Mouse (Mus musculus): ENCODE measurements around the gene Il23a. TPM values are rescaled to one million over a fixed set of nuclear protein-coding genes. Genes with fewer than 3 reads are reported as not detected.
A peak's percentile ranks its signal among the peaks of the same experiment; 100 is the strongest.

The Il23a gene
- polyA plus RNA-seq, 1 experiment from 2014 or later: 0.25 TPM

GRCm38 (mm10) chr10:128327610-128328009 is 29.1 kb upstream of the Il23a start:
- Histone ChIP-seq H3K9me3 (no peaks in the 10 kb centered on the region), H3K27ac (no peak overlapping the region), H3K4me1 (peaks cover 10% of the 10 kb centered on the region), H3K4me3 (no peak overlapping the region), H3K27me3 (ENCODE audit: insufficient read depth, poor library complexity, severe bottlenecking) (no peaks in the 10 kb centered on the region), H3K36me3 (peaks cover 54% of the 10 kb centered on the region)
- 86% methylated on average over 10 of the region's 10 CpGs for WGBS
- DNase-seq (ENCODE audit: low spot score): no peak

GRCm38 (mm10) chr10:128326825-128327224 is 28.3 kb upstream of the Il23a start:
- H3K4me1 ChIP-seq: peaks cover 10% of the 10 kb centered on the region
- H3K27ac ChIP-seq: no peak overlapping the region
- H3K4me3 ChIP-seq: no peak overlapping the region
- 90% methylated on average over 8 of the region's 8 CpGs for WGBS
- no peaks in the 10 kb centered on the region for H3K27me3 ChIP-seq (ENCODE audit: insufficient read depth, poor library complexity, severe bottlenecking)
- H3K36me3 ChIP-seq: peaks cover 54% of the 10 kb centered on the region
- no peaks in the 10 kb centered on the region for H3K9me3 ChIP-seq
- no peak for DNase-seq (ENCODE audit: low spot score)

GRCm38 (mm10) chr10:128323516-128323915 is 25.0 kb upstream of the Il23a start:
- H3K27ac ChIP-seq: peak overlapping the region; percentile 98
- no peaks in the 10 kb centered on the region for H3K27me3 ChIP-seq (ENCODE audit: insufficient read depth, poor library complexity, severe bottlenecking)
- H3K36me3 ChIP-seq: peaks cover 66% of the 10 kb centered on the region
- no peaks in the 10 kb centered on the region for H3K9me3 ChIP-seq
- DNase-seq (ENCODE audit: low spot score): no peak
- peak overlapping the region; percentile 87 for H3K4me3 ChIP-seq
- 79% methylated on average over 8 of the region's 8 CpGs for WGBS
- peaks cover 10% of the 10 kb centered on the region for H3K4me1 ChIP-seq

- WGBS: under 1% methylated on average over 40 of the region's 40 CpGs
- H3K27me3 ChIP-seq (ENCODE audit: insufficient read depth, poor library complexity, severe bottlenecking): no peaks in the 10 kb centered on the region
- DNase-seq (ENCODE audit: low spot score): peak; percentile 96
- H3K4me1 ChIP-seq: peaks cover 10% of the 10 kb centered on the region
- no peaks in the 10 kb centered on the region for H3K9me3 ChIP-seq
- peak within 1 kb of the TSS; percentile 98 for H3K27ac ChIP-seq
- peaks cover 67% of the 10 kb centered on the region for H3K36me3 ChIP-seq
- H3K4me3 ChIP-seq: peak within 1 kb of the TSS; percentile 87
These were observed 23.9 kb upstream of the Il23a start, which contains the start of gene Cnpy2 for GRCm38 (mm10) chr10:128322141-128323108. Gene Cnpy2 (plus strand): TSS chr10:128322459.

GRCm38 (mm10) chr10:128321641-128322040 is 23.1 kb upstream of the Il23a start:
- Histone ChIP-seq H3K36me3 (peaks cover 64% of the 10 kb centered on the region), H3K9me3 (no peaks in the 10 kb centered on the region), H3K27ac (peak overlapping the region; percentile 98), H3K27me3 (ENCODE audit: insufficient read depth, poor library complexity, severe bottlenecking) (no peaks in the 10 kb centered on the region), H3K4me1 (peaks cover 10% of the 10 kb centered on the region), H3K4me3 (peak overlapping the region; percentile 87)
- WGBS: 59% methylated on average over 12 of the region's 12 CpGs
- no peak for DNase-seq (ENCODE audit: low spot score)

GRCm38 (mm10) chr10:128315578-128315977 is 17.0 kb upstream of the Il23a start:
- WGBS: 87% methylated on average over 8 of the region's 8 CpGs
- H3K36me3 ChIP-seq: peaks cover 78% of the 10 kb centered on the region

GRCm38 (mm10) chr10:128310902-128311301 is 12.3 kb upstream of the Il23a start:
- Histone ChIP-seq H3K27me3 (ENCODE audit: insufficient read depth, poor library complexity, severe bottlenecking) (no peaks in the 10 kb centered on the region), H3K4me3 (peak overlapping the region; percentile 23; the same call in 1 of the 2 replicates), H3K4me1 (peaks cover 19% of the 10 kb centered on the region), H3K36me3 (peaks cover 66% of the 10 kb centered on the region), H3K9me3 (no peaks in the 10 kb centered on the region), H3K27ac (peak overlapping the region; percentile 71; the same call in 1 of the 2 replicates)
- WGBS: 45% methylated on average over 4 of the region's 4 CpGs
- DNase-seq (ENCODE audit: low spot score): no peak

More at GRCm38 (mm10) chr10:128315578-128315977, 17.0 kb upstream of the Il23a start:
- no peak overlapping the region for H3K4me3 ChIP-seq
- no peaks in the 10 kb centered on the region for H3K9me3 ChIP-seq
- H3K4me1 ChIP-seq: peaks cover 9% of the 10 kb centered on the region
- DNase-seq (ENCODE audit: low spot score): no peak
- no peak overlapping the region for H3K27ac ChIP-seq
- H3K27me3 ChIP-seq (ENCODE audit: insufficient read depth, poor library complexity, severe bottlenecking): no peaks in the 10 kb centered on the region

GRCm38 (mm10) chr10:128310177-128310576 is 11.6 kb upstream of the Il23a start:
- H3K4me3 ChIP-seq: peak overlapping the region; percentile 23; the same call in 1 of the 2 replicates
- H3K9me3 ChIP-seq: no peaks in the 10 kb centered on the region
- peaks cover 62% of the 10 kb centered on the region for H3K36me3 ChIP-seq
- no peaks in the 10 kb centered on the region for H3K27me3 ChIP-seq (ENCODE audit: insufficient read depth, poor library complexity, severe bottlenecking)
- DNase-seq (ENCODE audit: low spot score): peak; percentile 82
- WGBS: 49% methylated on average over 11 of the region's 11 CpGs
- H3K27ac ChIP-seq: peak overlapping the region; percentile 71; the same call in 1 of the 2 replicates
- H3K4me1 ChIP-seq: peaks cover 19% of the 10 kb centered on the region

- Histone ChIP-seq H3K4me3 (no peak overlapping the region), H3K27me3 (ENCODE audit: insufficient read depth, poor library complexity, severe bottlenecking) (no peaks in the 10 kb centered on the region), H3K9me3 (no peaks in the 10 kb centered on the region), H3K4me1 (peaks cover 19% of the 10 kb centered on the region), H3K27ac (peak overlapping the region; percentile 71; the same call in 1 of the 2 replicates), H3K36me3 (peaks cover 59% of the 10 kb centered on the region)
- WGBS: 92% methylated on average over 7 of the region's 7 CpGs
- DNase-seq (ENCODE audit: low spot score): no peak
These were observed 11.1 kb upstream of the Il23a start for GRCm38 (mm10) chr10:128309654-128310053.

- Histone ChIP-seq H3K9me3 (no peaks in the 10 kb centered on the region), H3K4me3 (peak within 1 kb of the TSS; percentile 74), H3K36me3 (peaks cover 14% of the 10 kb centered on the region), H3K27me3 (ENCODE audit: insufficient read depth, poor library complexity, severe bottlenecking) (no peaks in the 10 kb centered on the region), H3K27ac (peak within 1 kb of the TSS; percentile 96), H3K4me1 (peaks cover 15% of the 10 kb centered on the region)
- DNase-seq (ENCODE audit: low spot score): peak; percentile 100
- 2% methylated on average over 37 of the region's 37 CpGs for WGBS
These were observed 4.8 kb upstream of the Il23a start, which contains the start of gene Pan2 for GRCm38 (mm10) chr10:128303126-128304021. Gene Pan2 (plus strand): TSS chr10:128303335.

- peaks cover 16% of the 10 kb centered on the region for H3K4me1 ChIP-seq
- H3K27ac ChIP-seq: peak overlapping the region; percentile 96
- no peaks in the 10 kb centered on the region for H3K9me3 ChIP-seq
- H3K27me3 ChIP-seq (ENCODE audit: insufficient read depth, poor library complexity, severe bottlenecking): no peaks in the 10 kb centered on the region
- DNase-seq (ENCODE audit: low spot score): no peak
- H3K4me3 ChIP-seq: peak overlapping the region; percentile 74
- H3K36me3 ChIP-seq: peaks cover 8% of the 10 kb centered on the region
- WGBS: under 1% methylated on average over 9 of the region's 9 CpGs
These were observed 4.2 kb upstream of the Il23a start for GRCm38 (mm10) chr10:128302785-128303125.

GRCm38 (mm10) chr10:128302357-128302756 is 3.8 kb upstream of the Il23a start:
- Histone ChIP-seq H3K27ac (peak overlapping the region; percentile 96), H3K9me3 (no peaks in the 10 kb centered on the region), H3K27me3 (ENCODE audit: insufficient read depth, poor library complexity, severe bottlenecking) (no peaks in the 10 kb centered on the region), H3K36me3 (peaks cover 8% of the 10 kb centered on the region), H3K4me1 (peaks cover 20% of the 10 kb centered on the region), H3K4me3 (peak overlapping the region; percentile 74)
- 37% methylated on average over 3 of the region's 3 CpGs for WGBS
- DNase-seq (ENCODE audit: low spot score): no peak

All from heart, embryonic 10.5 days (tissue).